Mouse (Mus musculus): ENCODE data around the gene Tmem54.

DNA sequence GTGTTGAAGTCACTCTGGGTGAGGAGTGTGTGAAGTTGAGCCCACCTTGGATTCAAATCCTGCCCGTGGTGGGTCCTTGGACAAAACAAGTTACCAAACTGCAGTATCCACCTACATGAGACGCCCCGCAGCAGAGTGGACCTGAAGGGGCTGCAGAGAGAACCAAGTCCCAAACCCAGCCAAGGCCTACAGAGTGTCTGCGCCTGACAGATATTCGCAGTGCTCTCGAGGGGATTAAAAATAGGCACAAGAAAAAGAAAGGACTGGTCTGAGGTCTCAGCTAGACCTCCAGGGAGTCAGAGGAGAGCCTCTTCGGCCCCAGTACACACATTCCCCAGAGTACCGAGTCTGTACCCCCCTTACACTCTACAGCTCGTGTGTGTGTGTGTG lies 30.8 kb downstream of the Tmem54 start:
- TF ChIP-seq CTCF (IDR thresholded peaks at IDR 0.05; ENCODE audit: low read depth, low read length) (no peak), GATA1 (IDR thresholded peaks at IDR 0.05; ENCODE audit: borderline replicate concordance, low read length) (no peak), TAL1 (conservative IDR thresholded peaks at IDR 0.05; ENCODE audit: low read depth, low read length) (no peak), POLR2AphosphoS5 (IDR thresholded peaks at IDR 0.05; ENCODE audit: insufficient replicate concordance, low read depth, low read length) (no peak)

Measured in G1E (cell line).